Mouse (Mus musculus): Measurements from ENCODE around the gene Wfdc12. TPM values are rescaled to one million over a fixed set of nuclear protein-coding genes. Genes with fewer than 3 reads are reported as not detected.

Gene Wfdc12
- polyA plus RNA-seq (2012; rRNA removed) = 0.42 TPM in 1 of 2 replicates, not detected in the other

DNA sequence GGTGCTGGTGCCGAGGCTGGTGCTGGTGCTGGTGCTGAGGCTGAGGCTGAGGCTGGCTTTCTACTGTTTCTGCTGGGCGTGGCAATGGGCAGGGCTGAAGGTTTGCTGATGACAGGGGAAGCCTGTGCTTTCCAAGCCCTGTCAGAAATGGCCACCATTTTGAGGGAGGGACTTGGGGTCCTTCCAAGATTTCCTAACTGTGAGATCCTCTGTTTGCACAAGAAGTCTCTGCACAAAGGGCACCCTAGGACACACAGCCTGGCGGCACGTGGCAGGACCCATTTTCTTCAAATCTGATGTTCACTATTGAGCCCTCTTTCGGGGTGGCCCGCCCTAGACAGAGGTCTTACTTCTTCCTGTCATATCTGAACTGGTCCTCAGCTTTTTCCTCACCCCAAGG is at the start of gene Wfdc12:
Gene Wfdc12, minus strand, starts transcription at position 33 of the 400 bp plus-strand sequence.
- TF ChIP-seq POLR2A (IDR thresholded peaks at IDR 0.05; ENCODE audit: control insufficient read depth, extremely low read depth, insufficient read depth, low read length, poor library complexity) (no peak), CTCF (IDR thresholded peaks at IDR 0.05; ENCODE audit: borderline replicate concordance, control insufficient read depth, extremely low read depth, insufficient read depth, low read length, poor library complexity) (no peak)
- no peak within 1 kb of the TSS for H3K4me3 ChIP-seq (ENCODE audit: control insufficient read depth, insufficient read depth, low read length)
- 88% methylated on average over 6 of the region's 6 CpGs for WGBS
- no peak for DNase-seq
- no peaks in the 10 kb centered on the region for H3K4me1 ChIP-seq (replicated peaks; ENCODE audit: control insufficient read depth, insufficient read depth, low read length)
- no peaks in the 10 kb centered on the region for H3K36me3 ChIP-seq (ENCODE audit: control insufficient read depth, insufficient read depth, low read length)
- no peak within 1 kb of the TSS for H3K27ac ChIP-seq (ENCODE audit: control insufficient read depth, insufficient read depth, low read length)
- H3K27me3 ChIP-seq (ENCODE audit: control insufficient read depth, insufficient read depth, low read length) = no peaks in the 10 kb centered on the region

DNA sequence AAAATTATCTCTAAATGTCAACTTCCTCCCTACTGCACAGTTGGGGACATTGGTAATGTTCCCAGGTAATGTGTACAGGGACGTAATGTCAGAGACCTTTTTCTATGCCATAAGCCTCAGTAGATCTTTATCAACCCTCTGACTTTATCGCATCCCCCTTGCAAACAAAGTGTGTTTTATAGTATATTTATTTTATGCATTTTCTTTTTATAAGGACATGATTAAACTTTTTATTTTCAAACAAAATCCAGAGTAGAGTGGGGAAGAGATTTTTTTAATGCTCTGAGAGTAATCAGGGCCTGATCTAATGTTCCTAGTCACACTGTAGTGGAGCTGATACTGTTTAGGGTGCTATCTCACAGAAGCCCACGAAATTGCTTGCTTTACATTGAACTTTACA is 48.0 kb upstream of the Wfdc12 start, which contains the start of gene Svs2:
Gene Svs2, minus strand, starts transcription at position 101 of the 400 bp plus-strand sequence.
- no peak for DNase-seq
- 84% methylated on average over 3 of the region's 3 CpGs for WGBS
- no peaks in the 10 kb centered on the region for H3K27me3 ChIP-seq (ENCODE audit: control insufficient read depth, insufficient read depth, low read length)
- H3K36me3 ChIP-seq (ENCODE audit: control insufficient read depth, insufficient read depth, low read length) = no peaks in the 10 kb centered on the region
- H3K27ac ChIP-seq (ENCODE audit: control insufficient read depth, insufficient read depth, low read length) = no peak within 1 kb of the TSS
- H3K4me1 ChIP-seq (replicated peaks; ENCODE audit: control insufficient read depth, insufficient read depth, low read length) = no peaks in the 10 kb centered on the region
- no peak within 1 kb of the TSS for H3K4me3 ChIP-seq (ENCODE audit: control insufficient read depth, insufficient read depth, low read length)
- TF ChIP-seq POLR2A (IDR thresholded peaks at IDR 0.05; ENCODE audit: control insufficient read depth, extremely low read depth, insufficient read depth, low read length, poor library complexity) = no peak
- no peak for TF ChIP-seq CTCF (IDR thresholded peaks at IDR 0.05; ENCODE audit: borderline replicate concordance, control insufficient read depth, extremely low read depth, insufficient read depth, low read length, poor library complexity)

DNA sequence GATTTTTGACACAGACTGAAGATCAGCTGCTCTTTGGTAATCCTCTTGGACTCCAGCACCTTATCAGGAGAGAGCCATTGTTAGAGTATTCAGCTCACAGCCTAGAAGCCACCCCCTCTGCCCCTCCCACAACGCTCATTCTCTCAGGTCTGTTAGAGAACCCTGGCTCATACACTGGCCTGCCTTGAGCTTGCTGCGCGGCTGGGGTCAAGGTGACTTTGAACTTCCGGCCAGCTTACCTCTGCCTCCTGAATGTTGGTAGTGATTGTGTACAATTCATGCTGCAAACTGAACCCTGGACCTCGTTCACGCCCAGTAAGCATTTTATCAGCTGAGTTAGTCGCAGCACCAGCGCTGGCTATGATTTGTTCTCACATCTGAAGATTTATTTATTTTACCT is 42.3 kb upstream of the Wfdc12 start:
- H3K4me3 ChIP-seq (ENCODE audit: control insufficient read depth, insufficient read depth, low read length) = no peak overlapping the region
- TF ChIP-seq POLR2A (IDR thresholded peaks at IDR 0.05; ENCODE audit: control insufficient read depth, extremely low read depth, insufficient read depth, low read length, poor library complexity) (no peak), CTCF (IDR thresholded peaks at IDR 0.05; ENCODE audit: borderline replicate concordance, control insufficient read depth, extremely low read depth, insufficient read depth, low read length, poor library complexity) (no peak)
- no peaks in the 10 kb centered on the region for H3K36me3 ChIP-seq (ENCODE audit: control insufficient read depth, insufficient read depth, low read length)
- H3K27ac ChIP-seq (ENCODE audit: control insufficient read depth, insufficient read depth, low read length) = no peak overlapping the region
- WGBS = 92% methylated on average over 8 of the region's 8 CpGs
- DNase-seq = no peak
- no peaks in the 10 kb centered on the region for H3K27me3 ChIP-seq (ENCODE audit: control insufficient read depth, insufficient read depth, low read length)
- H3K4me1 ChIP-seq (replicated peaks; ENCODE audit: control insufficient read depth, insufficient read depth, low read length) = no peaks in the 10 kb centered on the region

DNA sequence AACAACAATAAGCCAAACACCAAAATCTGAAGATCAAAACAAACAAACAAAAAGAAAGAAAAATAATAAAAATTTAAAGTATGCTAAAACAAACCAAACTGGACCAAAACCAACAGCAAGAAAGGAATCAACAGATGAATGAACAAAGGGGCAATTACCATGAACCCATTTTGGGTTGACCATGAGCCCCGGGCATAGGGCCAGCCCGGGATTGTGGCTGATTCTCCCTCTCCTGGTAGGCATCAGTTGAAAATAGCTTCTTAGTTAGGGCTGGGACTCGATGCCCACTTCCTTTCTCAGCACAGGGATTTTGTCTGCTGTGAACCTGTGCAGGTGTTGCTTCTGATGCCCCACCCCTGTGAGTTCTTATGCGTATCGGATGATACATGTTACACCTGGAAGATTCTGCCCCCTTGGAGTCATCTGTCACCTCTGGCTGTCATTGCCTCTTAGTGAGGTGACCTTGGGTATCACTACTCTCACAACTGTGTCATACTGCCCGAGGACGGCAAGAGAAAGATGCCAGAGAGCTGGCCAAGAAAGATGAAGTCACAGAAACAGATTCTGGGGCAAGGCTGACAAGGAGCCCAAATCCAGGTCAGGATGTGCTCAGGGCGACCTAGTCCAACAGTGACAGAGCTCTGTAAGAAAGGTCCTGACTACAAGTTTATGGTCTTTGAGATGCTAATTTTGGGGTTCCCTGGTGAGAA is 38.1 kb upstream of the Wfdc12 start:
- TF ChIP-seq CTCF (IDR thresholded peaks at IDR 0.05; ENCODE audit: borderline replicate concordance, control insufficient read depth, extremely low read depth, insufficient read depth, low read length, poor library complexity) = no peak
- TF ChIP-seq POLR2A (IDR thresholded peaks at IDR 0.05; ENCODE audit: control insufficient read depth, extremely low read depth, insufficient read depth, low read length, poor library complexity) = no peak
- no peak overlapping the region for H3K4me3 ChIP-seq (ENCODE audit: control insufficient read depth, insufficient read depth, low read length)
- no peaks in the 10 kb centered on the region for H3K27me3 ChIP-seq (ENCODE audit: control insufficient read depth, insufficient read depth, low read length)
- DNase-seq = no peak
- H3K4me1 ChIP-seq (replicated peaks; ENCODE audit: control insufficient read depth, insufficient read depth, low read length) = no peaks in the 10 kb centered on the region
- no peaks in the 10 kb centered on the region for H3K36me3 ChIP-seq (ENCODE audit: control insufficient read depth, insufficient read depth, low read length)
- H3K27ac ChIP-seq (ENCODE audit: control insufficient read depth, insufficient read depth, low read length) = no peak overlapping the region
- 88% methylated on average over 8 of the region's 8 CpGs for WGBS

DNA sequence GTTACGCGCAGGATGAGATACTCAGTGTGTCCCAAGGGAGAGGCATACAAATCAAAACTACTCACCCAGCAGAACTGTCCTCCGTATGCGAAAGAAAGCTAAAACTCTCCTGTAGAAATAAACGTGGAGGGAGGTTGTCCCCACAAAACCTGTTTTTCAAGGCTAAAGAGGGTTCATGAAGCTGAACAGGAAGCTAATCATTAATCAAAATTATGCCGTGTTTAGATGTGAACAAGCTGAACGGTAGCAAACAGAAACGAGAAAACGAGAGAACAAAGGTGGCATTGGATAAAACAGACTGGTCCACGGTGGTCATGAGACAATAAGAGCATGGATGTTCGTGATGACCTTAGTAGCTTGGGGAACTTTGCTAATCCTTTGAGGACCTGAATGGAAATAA is 31.1 kb upstream of the Wfdc12 start, which contains the start of gene Wfdc15b:
Gene Wfdc15b, minus strand, starts transcription at position 139 of the 400 bp plus-strand sequence.
- no peaks in the 10 kb centered on the region for H3K27me3 ChIP-seq (ENCODE audit: control insufficient read depth, insufficient read depth, low read length)
- TF ChIP-seq POLR2A (IDR thresholded peaks at IDR 0.05; ENCODE audit: control insufficient read depth, extremely low read depth, insufficient read depth, low read length, poor library complexity) = no peak
- TF ChIP-seq CTCF (IDR thresholded peaks at IDR 0.05; ENCODE audit: borderline replicate concordance, control insufficient read depth, extremely low read depth, insufficient read depth, low read length, poor library complexity) = no peak
- DNase-seq = no peak
- H3K27ac ChIP-seq (ENCODE audit: control insufficient read depth, insufficient read depth, low read length) = no peak within 1 kb of the TSS
- no peak within 1 kb of the TSS for H3K4me3 ChIP-seq (ENCODE audit: control insufficient read depth, insufficient read depth, low read length)
- H3K4me1 ChIP-seq (replicated peaks; ENCODE audit: control insufficient read depth, insufficient read depth, low read length) = no peaks in the 10 kb centered on the region
- WGBS = 71% methylated on average over 11 of the region's 11 CpGs
- no peaks in the 10 kb centered on the region for H3K36me3 ChIP-seq (ENCODE audit: control insufficient read depth, insufficient read depth, low read length)

DNA sequence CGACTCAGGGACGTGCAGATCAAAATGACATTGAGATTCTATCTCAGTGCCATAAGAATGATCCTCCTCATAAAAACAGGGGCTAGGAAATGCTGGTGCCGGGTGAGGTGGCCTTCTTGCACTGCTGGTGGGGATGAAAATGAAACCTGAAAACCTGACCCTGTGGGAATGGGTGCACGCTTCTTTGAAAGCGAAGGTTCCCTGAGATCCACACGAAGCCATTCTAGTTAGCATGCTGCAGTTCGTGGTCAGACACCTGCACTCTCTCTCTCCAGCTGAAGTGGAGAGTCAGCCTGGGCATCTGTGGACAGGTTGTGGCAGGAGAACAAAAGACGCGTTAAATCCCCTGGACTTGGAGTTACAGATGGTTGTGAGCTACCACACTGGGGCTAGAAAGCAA is 28.9 kb upstream of the Wfdc12 start:
- no peaks in the 10 kb centered on the region for H3K36me3 ChIP-seq (ENCODE audit: control insufficient read depth, insufficient read depth, low read length)
- TF ChIP-seq CTCF (IDR thresholded peaks at IDR 0.05; ENCODE audit: borderline replicate concordance, control insufficient read depth, extremely low read depth, insufficient read depth, low read length, poor library complexity) = no peak
- TF ChIP-seq POLR2A (IDR thresholded peaks at IDR 0.05; ENCODE audit: control insufficient read depth, extremely low read depth, insufficient read depth, low read length, poor library complexity) = no peak
- no peak overlapping the region for H3K4me3 ChIP-seq (ENCODE audit: control insufficient read depth, insufficient read depth, low read length)
- H3K27ac ChIP-seq (ENCODE audit: control insufficient read depth, insufficient read depth, low read length) = no peak overlapping the region
- no peak for DNase-seq
- H3K4me1 ChIP-seq (replicated peaks; ENCODE audit: control insufficient read depth, insufficient read depth, low read length) = no peaks in the 10 kb centered on the region
- H3K27me3 ChIP-seq (ENCODE audit: control insufficient read depth, insufficient read depth, low read length) = no peaks in the 10 kb centered on the region
- WGBS = 42% methylated on average over 9 of the region's 9 CpGs
